Mouse (Mus musculus): ENCODE data around the gene Nutm1.

DNA sequence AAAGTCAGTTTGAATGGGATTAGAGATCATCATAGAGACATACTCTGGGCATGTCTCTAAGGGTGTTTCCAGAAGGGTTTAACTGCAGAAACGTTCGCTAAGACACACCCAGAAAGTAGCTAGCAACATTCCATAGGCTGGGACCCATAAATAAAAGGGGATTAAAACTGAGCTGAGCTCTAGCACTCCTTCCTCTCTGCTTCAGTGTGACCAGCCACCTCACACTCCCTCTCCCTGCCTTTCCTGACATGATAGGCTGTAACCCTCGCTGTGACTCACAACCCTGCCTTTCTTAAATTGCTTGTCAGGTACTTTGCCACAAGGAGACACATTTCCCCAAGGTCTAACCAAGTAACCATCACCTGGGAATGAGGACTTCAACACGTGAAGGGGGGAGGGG, 21.1 kb downstream of the Nutm1 start:
- TF ChIP-seq CTCF (IDR thresholded peaks at IDR 0.05; ENCODE audit: low read depth) (no peak), EP300 (IDR thresholded peaks at IDR 0.05; ENCODE audit: low read depth) (no peak)
